Mouse (Mus musculus): Measurements from ENCODE around the gene Clic5. TPM values are rescaled to one million over a fixed set of nuclear protein-coding genes. Genes with fewer than 3 reads are reported as not detected.

Gene Clic5
- polyA plus RNA-seq, 1 experiment, result 0.28 TPM

- no peak for TF ChIP-seq POLR2A (IDR thresholded peaks at IDR 0.05; ENCODE audit: control insufficient read depth, low read depth, low read length)
- TF ChIP-seq CTCF (IDR thresholded peaks at IDR 0.05; ENCODE audit: control insufficient read depth, insufficient read depth, insufficient replicate concordance, low read depth, low read length), result no peak
- Histone ChIP-seq H3K4me3 (ENCODE audit: control insufficient read depth, low read depth, low read length) (no peak overlapping the region), H3K27ac (ENCODE audit: control insufficient read depth, insufficient read depth, low read depth, low read length) (no peak overlapping the region), H3K4me1 (ENCODE audit: control insufficient read depth, insufficient read depth, low read length) (peaks cover 8% of the 10 kb centered on the region), H3K36me3 (ENCODE audit: control insufficient read depth, insufficient read depth, low read length) (no peaks in the 10 kb centered on the region), H3K27me3 (ENCODE audit: control insufficient read depth, insufficient read depth, low read length) (no peaks in the 10 kb centered on the region; the same call in 1 of the 2 replicates)
These were observed 4.6 kb downstream of the Clic5 start for GRCm38 (mm10) chr17:44192981-44193380.

- no peaks in the 10 kb centered on the region for H3K4me1 ChIP-seq (ENCODE audit: control insufficient read depth, insufficient read depth, low read length)
- H3K36me3 ChIP-seq (ENCODE audit: control insufficient read depth, insufficient read depth, low read length), result no peaks in the 10 kb centered on the region
- H3K4me3 ChIP-seq (ENCODE audit: control insufficient read depth, low read depth, low read length), result no peak overlapping the region
- no peaks in the 10 kb centered on the region for H3K27me3 ChIP-seq (ENCODE audit: control insufficient read depth, insufficient read depth, low read length)
- TF ChIP-seq CTCF (IDR thresholded peaks at IDR 0.05; ENCODE audit: control insufficient read depth, insufficient read depth, insufficient replicate concordance, low read depth, low read length) (no peak), POLR2A (IDR thresholded peaks at IDR 0.05; ENCODE audit: control insufficient read depth, low read depth, low read length) (no peak)
- H3K27ac ChIP-seq (ENCODE audit: control insufficient read depth, insufficient read depth, low read depth, low read length), result no peak overlapping the region
These were observed 10.8 kb downstream of the Clic5 start for GRCm38 (mm10) chr17:44199158-44199557.

- Histone ChIP-seq H3K36me3 (ENCODE audit: control insufficient read depth, insufficient read depth, low read length) (no peaks in the 10 kb centered on the region), H3K4me3 (ENCODE audit: control insufficient read depth, low read depth, low read length) (no peak overlapping the region), H3K4me1 (ENCODE audit: control insufficient read depth, insufficient read depth, low read length) (no peaks in the 10 kb centered on the region), H3K27ac (ENCODE audit: control insufficient read depth, insufficient read depth, low read depth, low read length) (no peak overlapping the region), H3K27me3 (ENCODE audit: control insufficient read depth, insufficient read depth, low read length) (no peaks in the 10 kb centered on the region)
- no peak for TF ChIP-seq CTCF (IDR thresholded peaks at IDR 0.05; ENCODE audit: control insufficient read depth, insufficient read depth, insufficient replicate concordance, low read depth, low read length)
- no peak for TF ChIP-seq POLR2A (IDR thresholded peaks at IDR 0.05; ENCODE audit: control insufficient read depth, low read depth, low read length)
These were observed 14.6 kb downstream of the Clic5 start for GRCm38 (mm10) chr17:44202952-44203351.

- H3K27me3 ChIP-seq (ENCODE audit: control insufficient read depth, insufficient read depth, low read length), result no peaks in the 10 kb centered on the region
- H3K36me3 ChIP-seq (ENCODE audit: control insufficient read depth, insufficient read depth, low read length), result no peaks in the 10 kb centered on the region
- H3K27ac ChIP-seq (ENCODE audit: control insufficient read depth, insufficient read depth, low read depth, low read length), result no peak overlapping the region
- TF ChIP-seq CTCF (IDR thresholded peaks at IDR 0.05; ENCODE audit: control insufficient read depth, insufficient read depth, insufficient replicate concordance, low read depth, low read length) (no peak), POLR2A (IDR thresholded peaks at IDR 0.05; ENCODE audit: control insufficient read depth, low read depth, low read length) (no peak)
- no peak overlapping the region for H3K4me3 ChIP-seq (ENCODE audit: control insufficient read depth, low read depth, low read length)
- no peaks in the 10 kb centered on the region for H3K4me1 ChIP-seq (ENCODE audit: control insufficient read depth, insufficient read depth, low read length)
These were observed 16.4 kb downstream of the Clic5 start for GRCm38 (mm10) chr17:44204787-44205186.

GRCm38 (mm10) chr17:44205562-44205961 is 17.2 kb downstream of the Clic5 start:
- Histone ChIP-seq H3K27ac (ENCODE audit: control insufficient read depth, insufficient read depth, low read depth, low read length) (no peak overlapping the region), H3K4me3 (ENCODE audit: control insufficient read depth, low read depth, low read length) (no peak overlapping the region), H3K4me1 (ENCODE audit: control insufficient read depth, insufficient read depth, low read length) (no peaks in the 10 kb centered on the region), H3K27me3 (ENCODE audit: control insufficient read depth, insufficient read depth, low read length) (no peaks in the 10 kb centered on the region), H3K36me3 (ENCODE audit: control insufficient read depth, insufficient read depth, low read length) (no peaks in the 10 kb centered on the region)
- TF ChIP-seq POLR2A (IDR thresholded peaks at IDR 0.05; ENCODE audit: control insufficient read depth, low read depth, low read length), result no peak
- no peak for TF ChIP-seq CTCF (IDR thresholded peaks at IDR 0.05; ENCODE audit: control insufficient read depth, insufficient read depth, insufficient replicate concordance, low read depth, low read length)

GRCm38 (mm10) chr17:44208900-44209299 is 20.5 kb downstream of the Clic5 start:
- TF ChIP-seq CTCF (IDR thresholded peaks at IDR 0.05; ENCODE audit: control insufficient read depth, insufficient read depth, insufficient replicate concordance, low read depth, low read length) (no peak), POLR2A (IDR thresholded peaks at IDR 0.05; ENCODE audit: control insufficient read depth, low read depth, low read length) (no peak)
- Histone ChIP-seq H3K36me3 (ENCODE audit: control insufficient read depth, insufficient read depth, low read length) (no peaks in the 10 kb centered on the region), H3K4me1 (ENCODE audit: control insufficient read depth, insufficient read depth, low read length) (no peaks in the 10 kb centered on the region), H3K27ac (ENCODE audit: control insufficient read depth, insufficient read depth, low read depth, low read length) (no peak overlapping the region), H3K27me3 (ENCODE audit: control insufficient read depth, insufficient read depth, low read length) (no peaks in the 10 kb centered on the region), H3K4me3 (ENCODE audit: control insufficient read depth, low read depth, low read length) (no peak overlapping the region)

- no peak overlapping the region for H3K27ac ChIP-seq (ENCODE audit: control insufficient read depth, insufficient read depth, low read depth, low read length)
- H3K27me3 ChIP-seq (ENCODE audit: control insufficient read depth, insufficient read depth, low read length), result no peaks in the 10 kb centered on the region
- H3K4me1 ChIP-seq (ENCODE audit: control insufficient read depth, insufficient read depth, low read length), result no peaks in the 10 kb centered on the region
- H3K36me3 ChIP-seq (ENCODE audit: control insufficient read depth, insufficient read depth, low read length), result no peaks in the 10 kb centered on the region
- H3K4me3 ChIP-seq (ENCODE audit: control insufficient read depth, low read depth, low read length), result no peak overlapping the region
- TF ChIP-seq CTCF (IDR thresholded peaks at IDR 0.05; ENCODE audit: control insufficient read depth, insufficient read depth, insufficient replicate concordance, low read depth, low read length) (no peak), POLR2A (IDR thresholded peaks at IDR 0.05; ENCODE audit: control insufficient read depth, low read depth, low read length) (no peak)
These were observed 24.7 kb downstream of the Clic5 start for GRCm38 (mm10) chr17:44212960-44213619.

Data from testis, adult 2 months (tissue).